Mouse (Mus musculus) limb, embryonic 14.5 days (tissue): ENCODE measurements around the gene Rp9. TPM values are rescaled to one million over a fixed set of nuclear protein-coding genes. Genes with fewer than 3 reads are reported as not detected.

Experiments
- ATAC-seq: fragments of 200-750 bp; cut with Nextera tagmentation; 2 replicates; pipeline ENCODE4 v1.8.0; 2017; ENCODE audit warnings: low read depth, moderate number of reproducible peaks, moderate TSS enrichment; ENCODE audit not compliant: low FRiP score
- DNase-seq: peaks from one replicate; pipeline ENCODE4 v3.0.0-alpha.2; 2015; ENCODE audit warnings: low spot score
- H3K27ac ChIP-seq: fragments of 300-500 bp; sonication (generic); replicated peaks from 2 replicates; pipeline ENCODE4 v1.5.1; 2014; ENCODE audit warnings: low read depth, mild to moderate bottlenecking, low read length, moderate library complexity, mixed read lengths
- H3K27me3 ChIP-seq: fragments of 300-500 bp; sonication (generic); 2 replicates; pipeline ENCODE4 v1.6.1; 2014; ENCODE audit warnings: low read length, mixed read lengths; ENCODE audit not compliant: control insufficient read depth, insufficient read depth
- H3K36me3 ChIP-seq: fragments of 300-500 bp; sonication (generic); 2 replicates; pipeline ENCODE4 v1.6.1; 2014; ENCODE audit warnings: mild to moderate bottlenecking, low read length, moderate library complexity, mixed read lengths; ENCODE audit not compliant: control insufficient read depth, insufficient read depth
- H3K4me1 ChIP-seq: fragments of 300-500 bp; sonication (generic); 2 replicates; pipeline ENCODE4 v1.6.1; 2014; ENCODE audit warnings: antibody characterized with exemption, low read length, mixed read lengths; ENCODE audit not compliant: control insufficient read depth, insufficient read depth
- H3K4me2 ChIP-seq: fragments of 300-500 bp; sonication (generic); replicated peaks from 2 replicates; pipeline ENCODE4 v1.6.1; 2014; ENCODE audit warnings: low read depth, mild to moderate bottlenecking, low read length, moderate library complexity; ENCODE audit not compliant: severe bottlenecking
- H3K4me3 ChIP-seq: fragments of 300-500 bp; sonication (generic); replicated peaks from 2 replicates; pipeline ENCODE4 v1.5.1; 2014; ENCODE audit warnings: low read length
- H3K9ac ChIP-seq: fragments of 300-500 bp; sonication (generic); 2 replicates; pipeline ENCODE4 v1.6.1; 2014; ENCODE audit warnings: mild to moderate bottlenecking, low read depth, low read length, moderate library complexity; ENCODE audit not compliant: severe bottlenecking
- H3K9me3 ChIP-seq: fragments of 300-500 bp; sonication (generic); 2 replicates; pipeline ENCODE4 v1.6.1; 2016; ENCODE audit warnings: low read length; ENCODE audit not compliant: control insufficient read depth
- POLR2A ChIP-seq: fragments of 200-500 bp; IDR thresholded peaks from 2 replicates; pipeline ENCODE4 v1.8.0; 2012; ENCODE audit warnings: inconsistent platforms, mild to moderate bottlenecking, moderate library complexity, borderline replicate concordance; ENCODE audit not compliant: insufficient read depth, insufficient read length; ENCODE audit errors: extremely low read depth
- WGBS: fragments of 180-500 bp; shearing (Covaris S2); extraction: QIAGEN DNeasy Blood & Tissue Kit; methylation state at CpG from one replicate; pipeline ENCODE4 v1.1.7; 2014; 5-methylcytosine and 5-hydroxymethylcytosine counted together
- polyA plus RNA-seq, 2 experiments: library from polyadenylated mRNA; depleted of rRNA in 1 of 2; stranded (reverse) in 1 of 2; unstranded in 1 of 2; fragments of >200 nt; fragmentation: Nextera tagmentation in 1 of 2; extraction: Ambion mirVana in 1 of 2; gene quantifications; 2 replicates each; pipeline versions ENCODE4 v1.2.1 to v1.2.3; 2012 to 2014

Gene Rp9
- polyA plus RNA-seq, 2 experiments, result 69.4 to 89.7 TPM

GRCm38 (mm10) chr9:22434101-22434500 lies 35.4 kb downstream of the Rp9 start:
- H3K4me2 ChIP-seq, result no peak overlapping the region
- H3K4me3 ChIP-seq, result no peak overlapping the region
- TF ChIP-seq POLR2A, result no peak
- ATAC-seq (no peak), DNase-seq (no peak)
- H3K36me3 ChIP-seq, result no peaks in the 10 kb centered on the region
- no peaks in the 10 kb centered on the region for H3K9me3 ChIP-seq
- H3K4me1 ChIP-seq, result peaks cover 8% of the 10 kb centered on the region
- H3K9ac ChIP-seq, result no peak overlapping the region
- 98% methylated on average over 2 of the region's 2 CpGs for WGBS
- H3K27me3 ChIP-seq, result no peaks in the 10 kb centered on the region
- no peak overlapping the region for H3K27ac ChIP-seq

- no peak overlapping the region for H3K27ac ChIP-seq
- DNase-seq, result no peak
- no peak overlapping the region for H3K9ac ChIP-seq
- 72% methylated on average over 2 of the region's 2 CpGs for WGBS
- H3K4me3 ChIP-seq, result no peak overlapping the region
- H3K4me1 ChIP-seq, result peaks cover 16% of the 10 kb centered on the region
- H3K9me3 ChIP-seq, result no peaks in the 10 kb centered on the region
- no peak for ATAC-seq
- no peak overlapping the region for H3K4me2 ChIP-seq
- H3K36me3 ChIP-seq, result no peaks in the 10 kb centered on the region
- no peaks in the 10 kb centered on the region for H3K27me3 ChIP-seq
- no peak for TF ChIP-seq POLR2A
These were observed 36.3 kb downstream of the Rp9 start for GRCm38 (mm10) chr9:22433221-22433620.

- Histone ChIP-seq H3K9me3 (no peaks in the 10 kb centered on the region), H3K4me1 (peaks cover 17% of the 10 kb centered on the region), H3K9ac (no peak overlapping the region), H3K4me3 (no peak overlapping the region), H3K27ac (no peak overlapping the region), H3K4me2 (peak overlapping the region; percentile 16; the same call in 1 of the 2 replicates), H3K36me3 (no peaks in the 10 kb centered on the region), H3K27me3 (no peaks in the 10 kb centered on the region)
- 21% methylated on average over 5 of the region's 5 CpGs for WGBS
- ATAC-seq, result no peak
- no peak for DNase-seq
- no peak for TF ChIP-seq POLR2A
These were observed 39.2 kb downstream of the Rp9 start for GRCm38 (mm10) chr9:22430315-22430840.

- 33% methylated on average over 15 of the region's 15 CpGs for WGBS
- no peak for ATAC-seq
- Histone ChIP-seq H3K36me3 (no peaks in the 10 kb centered on the region; the same call in 1 of the 2 replicates), H3K4me3 (no peak overlapping the region), H3K9me3 (no peaks in the 10 kb centered on the region), H3K27ac (no peak overlapping the region), H3K27me3 (no peaks in the 10 kb centered on the region), H3K9ac (no peak overlapping the region), H3K4me2 (peak overlapping the region; percentile 16; the same call in 1 of the 2 replicates), H3K4me1 (peaks cover 17% of the 10 kb centered on the region)
- TF ChIP-seq POLR2A, result no peak
- peak; percentile 48 for DNase-seq
These were observed 39.9 kb downstream of the Rp9 start for GRCm38 (mm10) chr9:22429533-22430241.

DNA sequence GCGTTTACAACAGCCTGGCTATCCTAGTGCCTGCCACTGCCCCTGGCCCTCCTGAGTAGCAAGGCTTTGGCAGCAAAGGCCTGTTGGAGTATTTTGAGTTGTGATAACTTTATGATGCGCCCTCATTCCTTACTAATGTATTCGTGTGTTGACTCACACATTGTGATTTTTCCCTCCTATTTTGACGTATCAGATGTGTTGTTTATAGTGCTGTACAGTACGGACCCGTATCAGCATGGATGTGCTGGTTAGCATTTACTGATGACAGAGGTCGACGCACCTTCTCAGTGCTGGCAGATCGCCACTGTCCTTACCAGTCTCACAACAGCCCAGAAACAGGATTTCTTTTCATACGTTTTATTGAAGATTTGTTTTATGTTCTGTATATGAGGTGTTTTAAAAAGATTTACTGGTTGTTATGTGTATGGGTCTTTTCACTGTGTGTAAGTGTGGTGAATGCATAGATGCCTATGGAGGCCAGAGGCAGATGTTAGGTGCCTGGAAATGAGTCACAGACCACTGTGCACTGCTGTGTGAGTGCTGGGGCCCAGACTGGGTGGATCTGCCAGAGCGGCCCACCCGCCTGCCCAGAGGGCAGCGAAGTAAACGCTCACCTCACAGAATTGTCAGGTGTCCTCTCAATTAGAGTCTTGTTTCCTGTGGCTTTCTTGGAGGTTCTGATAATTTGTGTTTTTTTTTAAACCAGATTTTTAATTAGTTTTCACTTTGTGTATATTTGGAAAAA lies 40.7 kb downstream of the Rp9 start:
- Histone ChIP-seq H3K9ac (no peak overlapping the region), H3K4me2 (no peak overlapping the region), H3K27me3 (no peaks in the 10 kb centered on the region), H3K4me3 (no peak overlapping the region), H3K36me3 (no peaks in the 10 kb centered on the region; the same call in 1 of the 2 replicates), H3K27ac (no peak overlapping the region), H3K4me1 (peaks cover 17% of the 10 kb centered on the region), H3K9me3 (no peaks in the 10 kb centered on the region)
- WGBS, result 42% methylated on average over 14 of the region's 14 CpGs
- TF ChIP-seq POLR2A, result no peak
- DNase-seq (peak; percentile 25), ATAC-seq (no peak)
